Mouse (Mus musculus) brain, embryonic 14.5 days (tissue): ENCODE measurements around the gene Ciao2b.

ENCODE experiments used
- CTCF ChIP-seq: fragments of 200-500 bp; IDR thresholded peaks from 2 replicates; pipeline ENCODE4 v1.5.1; 2012; ENCODE audit warnings: inconsistent platforms, mild to moderate bottlenecking, moderate library complexity, borderline replicate concordance; ENCODE audit not compliant: insufficient read depth, insufficient read length; ENCODE audit errors: extremely low read depth
- POLR2A ChIP-seq: fragments of 200-500 bp; IDR thresholded peaks from 2 replicates; pipeline ENCODE4 v1.6.1; 2012; ENCODE audit warnings: mild to moderate bottlenecking, inconsistent platforms, borderline replicate concordance; ENCODE audit not compliant: poor library complexity, insufficient read depth, insufficient read length, severe bottlenecking; ENCODE audit errors: extremely low read depth

DNA sequence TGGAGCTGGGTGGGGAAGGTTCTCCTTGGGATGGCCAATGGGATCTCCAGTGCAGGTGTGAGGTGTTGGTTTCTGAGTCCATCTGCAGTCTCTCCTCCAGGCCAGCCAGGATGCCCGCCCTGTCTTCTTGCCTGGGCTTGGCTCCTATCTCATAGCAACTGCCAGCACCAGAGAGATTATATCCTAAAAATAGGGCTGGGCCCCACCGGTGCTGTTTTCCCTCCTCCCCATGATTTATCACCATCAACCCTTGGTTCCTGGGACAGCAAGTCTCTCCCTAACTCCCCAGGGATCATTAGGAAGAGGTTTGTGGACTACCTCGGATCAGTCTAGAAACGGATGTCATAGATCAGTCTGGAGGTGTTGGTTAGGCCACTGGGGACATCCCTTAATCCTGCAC is 28.6 kb downstream of the Ciao2b start:
- TF ChIP-seq CTCF = no peak
- TF ChIP-seq POLR2A = no peak
